Mouse (Mus musculus) MEL (cell line): Measurements from ENCODE around the gene Stx18.

Experiments used
- BHLHE40 ChIP-seq: IDR thresholded peaks from 2 replicates; pipeline ENCODE4 v1.6.1; 2012; ENCODE audit warnings: low read depth, mild to moderate bottlenecking, inconsistent platforms, low read length, improper control_type of control experiment, borderline replicate concordance
- CTCF ChIP-seq, 3 experiments: IDR thresholded peaks in 2 of 3; conservative IDR thresholded peaks in 1 of 3; 2 replicates each; pipeline ENCODE4 v1.5.1; 2011 to 2012; ENCODE audit warnings: low read length in 3 of 3, low read depth in 2 of 3, mild to moderate bottlenecking in 2 of 3, improper control_type of control experiment in 1 of 3, inconsistent platforms in 1 of 3, mixed read lengths in 1 of 3, moderate library complexity in 1 of 3; ENCODE audit not compliant: control insufficient read depth in 1 of 3, insufficient read depth in 1 of 3, poor library complexity in 1 of 3, severe bottlenecking in 1 of 3
- MAZ ChIP-seq: IDR thresholded peaks from 2 replicates; pipeline ENCODE4 v1.6.1; 2012; ENCODE audit warnings: low read depth, mild to moderate bottlenecking, inconsistent platforms, low read length, improper control_type of control experiment
- ZMIZ1 ChIP-seq: IDR thresholded peaks from 2 replicates; pipeline ENCODE4 v1.6.1; 2012; ENCODE audit warnings: low read depth, mild to moderate bottlenecking, inconsistent platforms, low read length, improper control_type of control experiment, moderate library complexity

DNA sequence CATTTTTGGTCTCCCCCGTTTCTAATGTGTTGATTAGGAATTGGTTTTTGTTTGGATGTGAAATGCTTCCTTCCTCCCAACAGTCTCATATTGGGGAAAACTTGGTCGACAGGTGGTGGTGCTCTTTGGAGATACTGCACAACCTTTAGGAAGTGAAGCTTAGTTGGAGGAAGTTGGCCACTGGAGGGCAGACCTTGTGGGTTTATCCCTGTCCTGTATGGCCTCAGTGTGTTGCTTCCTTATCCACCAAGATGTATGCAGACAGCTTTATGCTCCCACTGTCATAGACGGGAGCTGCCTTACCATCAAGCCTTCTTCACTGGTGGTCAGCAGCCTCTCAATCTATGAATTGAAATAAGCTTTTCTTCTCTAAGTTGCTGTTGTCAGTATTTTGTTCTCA, 9.6 kb downstream of the Stx18 start:
- TF ChIP-seq CTCF (IDR thresholded peaks at IDR 0.05 in 2 of 3, conservative IDR thresholded peaks at IDR 0.05 in 1 of 3; ENCODE audit: control insufficient read depth in 1 of 3, insufficient read depth in 1 of 3, low read depth in 2 of 3, low read length in 3 of 3, poor library complexity in 1 of 3, severe bottlenecking in 1 of 3), result peak in 2 of 3 experiments; percentile 27 to 40; a peak in 3 of 6 replicates
- TF ChIP-seq ZMIZ1, result no peak
- no peak for TF ChIP-seq BHLHE40
- TF ChIP-seq MAZ, result no peak
